Mouse (Mus musculus): Measurements from ENCODE around the gene 2210408I21Rik. TPM values are rescaled to one million over a fixed set of nuclear protein-coding genes. Genes with fewer than 3 reads are reported as not detected.

Gene 2210408I21Rik
- total and polyA plus RNA-seq, 2 experiments from 2014 or later: 9.9 to 15.8 TPM

DNA sequence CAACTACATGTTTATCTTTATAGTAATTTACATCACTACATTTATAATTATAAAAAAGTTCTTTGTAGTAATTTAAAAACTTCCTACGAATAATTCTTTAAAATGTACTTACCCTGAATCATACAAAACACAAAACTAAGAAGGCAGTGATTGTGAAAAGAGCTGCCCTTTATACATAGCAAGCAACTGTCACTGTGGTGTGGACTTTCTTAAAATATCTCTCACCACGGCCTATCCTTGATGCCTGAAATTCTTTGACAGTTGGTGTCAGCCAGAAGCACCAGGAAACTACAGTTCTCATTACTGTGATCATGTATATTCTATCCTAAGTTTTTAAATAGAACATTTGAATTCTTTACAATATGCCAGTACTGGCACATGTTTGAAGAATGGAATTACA lies 4.2 kb upstream of the 2210408I21Rik start:
- DNase-seq (ENCODE audit: low spot score) (no peak), ATAC-seq (ENCODE audit: low FRiP score) (no peak)
- no peaks in the 10 kb centered on the region for H3K36me3 ChIP-seq (ENCODE audit: insufficient read depth, low read length)
- no peak for TF ChIP-seq CTCF (IDR thresholded peaks at IDR 0.05)
- H3K9me3 ChIP-seq (ENCODE audit: low read length): no peaks in the 10 kb centered on the region
- no peak overlapping the region for H3K27ac ChIP-seq (ENCODE audit: low read depth, low read length)
- no peaks in the 10 kb centered on the region for H3K27me3 ChIP-seq (ENCODE audit: insufficient read depth, low read length)
- H3K4me2 ChIP-seq (ENCODE audit: low read depth, low read length, poor library complexity, severe bottlenecking): no peak overlapping the region
- H3K9ac ChIP-seq (replicated peaks; ENCODE audit: low read length, poor library complexity, severe bottlenecking): no peak overlapping the region
- 0 out of 2 replicates have a peak, but pooled peaks cover under 1% of the 10 kb centered on the region for H3K4me1 ChIP-seq (ENCODE audit: insufficient read depth, low read length)
- WGBS: 95% methylated on average over 2 of the region's 2 CpGs
- H3K4me3 ChIP-seq (ENCODE audit: low read depth, low read length): no peak overlapping the region

DNA sequence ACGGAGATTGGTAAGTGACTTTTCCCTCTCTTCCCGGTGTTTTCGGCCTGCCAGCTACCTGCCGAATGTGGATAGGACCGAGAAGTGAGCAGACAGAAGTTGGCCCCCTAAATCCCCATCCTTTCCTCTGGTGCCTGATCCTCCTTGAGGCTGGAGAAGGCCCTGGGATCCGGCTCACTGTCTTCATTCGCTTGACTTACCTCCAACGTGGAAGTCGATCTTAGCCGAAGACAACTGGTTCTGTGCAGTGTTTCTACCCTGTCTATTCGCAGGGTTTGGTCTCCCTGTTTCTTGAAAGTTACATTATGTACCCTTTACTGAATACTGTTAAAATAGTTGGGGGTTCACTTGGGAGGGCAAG lies 261 bp downstream of the 2210408I21Rik start:
- Histone ChIP-seq H3K27me3 (ENCODE audit: insufficient read depth, low read length) (no peaks in the 10 kb centered on the region), H3K9me3 (ENCODE audit: low read length) (no peaks in the 10 kb centered on the region), H3K36me3 (ENCODE audit: insufficient read depth, low read length) (no peaks in the 10 kb centered on the region), H3K4me1 (ENCODE audit: insufficient read depth, low read length) (0 out of 2 replicates have a peak, but pooled peaks cover 4% of the 10 kb centered on the region), H3K27ac (ENCODE audit: low read depth, low read length) (peak overlapping the region; percentile 92), H3K4me3 (ENCODE audit: low read depth, low read length) (peak overlapping the region; percentile 98), H3K4me2 (ENCODE audit: low read depth, low read length, poor library complexity, severe bottlenecking) (peak overlapping the region; percentile 53), H3K9ac (replicated peaks; ENCODE audit: low read length, poor library complexity, severe bottlenecking) (peak overlapping the region; percentile 63)
- TF ChIP-seq CTCF (IDR thresholded peaks at IDR 0.05): no peak
- 0% methylated on average over 11 of the region's 11 CpGs for WGBS
- DNase-seq (ENCODE audit: low spot score): no peak
- peak; percentile 65 for ATAC-seq (ENCODE audit: low FRiP score)

DNA sequence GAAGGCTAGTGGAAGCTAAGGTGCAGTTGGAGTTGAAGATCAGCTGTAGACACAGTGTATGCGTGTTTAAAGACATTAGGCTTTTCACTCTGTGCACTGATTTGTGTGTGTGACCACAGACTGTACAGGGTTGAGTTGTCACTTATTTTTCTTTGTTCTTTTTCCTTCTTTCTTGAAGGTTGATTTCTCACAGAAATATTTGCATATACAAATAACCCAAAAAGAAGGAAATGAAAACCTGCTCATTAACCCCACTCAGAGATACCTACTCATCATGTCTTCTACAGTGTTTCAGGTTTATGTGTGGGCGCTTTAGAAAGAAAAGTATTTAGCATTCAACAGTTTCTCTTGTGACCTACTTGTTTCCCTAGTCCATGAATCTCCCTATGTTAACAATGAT lies 5.5 kb downstream of the 2210408I21Rik start:
- Histone ChIP-seq H3K9me3 (ENCODE audit: low read length) (no peaks in the 10 kb centered on the region), H3K4me2 (ENCODE audit: low read depth, low read length, poor library complexity, severe bottlenecking) (no peak overlapping the region), H3K27ac (ENCODE audit: low read depth, low read length) (no peak overlapping the region), H3K9ac (replicated peaks; ENCODE audit: low read length, poor library complexity, severe bottlenecking) (no peak overlapping the region), H3K36me3 (ENCODE audit: insufficient read depth, low read length) (no peaks in the 10 kb centered on the region), H3K4me1 (ENCODE audit: insufficient read depth, low read length) (0 out of 2 replicates have a peak, but pooled peaks cover 4% of the 10 kb centered on the region), H3K4me3 (ENCODE audit: low read depth, low read length) (no peak overlapping the region), H3K27me3 (ENCODE audit: insufficient read depth, low read length) (no peaks in the 10 kb centered on the region)
- DNase-seq (ENCODE audit: low spot score) (no peak), ATAC-seq (ENCODE audit: low FRiP score) (no peak)
- 90% methylated on average over 2 of the region's 2 CpGs for WGBS
- TF ChIP-seq CTCF (IDR thresholded peaks at IDR 0.05): no peak

DNA sequence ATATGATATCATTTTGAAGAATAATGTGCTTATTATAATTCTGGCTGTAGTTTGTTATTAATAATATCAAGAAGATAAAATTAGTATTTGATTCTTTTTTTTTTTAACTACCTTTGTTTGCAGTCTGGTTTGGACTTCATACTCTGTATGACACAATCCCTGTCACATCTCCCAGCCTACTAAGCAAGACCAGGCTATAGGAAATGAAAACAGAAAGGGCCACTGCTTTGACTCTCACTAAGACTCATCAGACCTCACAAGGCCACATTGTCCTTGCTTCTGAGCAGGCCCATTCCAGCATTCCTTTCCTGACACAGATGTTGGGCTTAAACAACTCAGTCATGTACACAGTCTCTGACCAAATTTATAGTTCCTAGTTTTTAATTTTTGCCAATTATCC lies 42.6 kb downstream of the 2210408I21Rik start:
- Histone ChIP-seq H3K4me2 (ENCODE audit: low read depth, low read length, poor library complexity, severe bottlenecking) (no peak overlapping the region), H3K4me1 (ENCODE audit: insufficient read depth, low read length) (no peaks in the 10 kb centered on the region), H3K27ac (ENCODE audit: low read depth, low read length) (no peak overlapping the region), H3K4me3 (ENCODE audit: low read depth, low read length) (no peak overlapping the region), H3K9ac (replicated peaks; ENCODE audit: low read length, poor library complexity, severe bottlenecking) (no peak overlapping the region), H3K9me3 (ENCODE audit: low read length) (no peaks in the 10 kb centered on the region), H3K36me3 (ENCODE audit: insufficient read depth, low read length) (no peaks in the 10 kb centered on the region), H3K27me3 (ENCODE audit: insufficient read depth, low read length) (no peaks in the 10 kb centered on the region)
- no peak for TF ChIP-seq CTCF (IDR thresholded peaks at IDR 0.05)
- no peak for DNase-seq (ENCODE audit: low spot score)
- no peak for ATAC-seq (ENCODE audit: low FRiP score)

DNA sequence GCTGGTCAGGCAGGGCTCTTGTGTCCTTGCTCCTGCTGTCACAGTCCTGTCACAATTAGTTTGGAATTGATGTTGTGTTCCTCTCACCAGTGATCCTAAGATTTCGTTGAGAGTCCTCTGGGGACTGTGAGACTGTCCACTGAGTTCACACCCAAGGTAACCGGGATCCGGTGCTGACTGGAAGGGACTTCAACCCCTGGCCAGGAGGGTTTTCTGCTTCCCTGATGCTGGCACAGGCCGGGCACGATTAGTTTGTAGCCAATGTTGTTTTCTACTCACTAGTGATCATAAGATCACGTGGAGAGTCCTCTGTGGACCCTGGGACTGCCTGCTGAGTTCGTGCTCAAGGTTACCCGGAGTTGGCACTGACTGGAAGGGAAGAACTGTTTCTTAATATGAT lies 55.3 kb downstream of the 2210408I21Rik start:
- no peak for TF ChIP-seq CTCF (IDR thresholded peaks at IDR 0.05)
- 90% methylated on average over 8 of the region's 8 CpGs for WGBS
- no peak overlapping the region for H3K9ac ChIP-seq (replicated peaks; ENCODE audit: low read length, poor library complexity, severe bottlenecking)

DNA sequence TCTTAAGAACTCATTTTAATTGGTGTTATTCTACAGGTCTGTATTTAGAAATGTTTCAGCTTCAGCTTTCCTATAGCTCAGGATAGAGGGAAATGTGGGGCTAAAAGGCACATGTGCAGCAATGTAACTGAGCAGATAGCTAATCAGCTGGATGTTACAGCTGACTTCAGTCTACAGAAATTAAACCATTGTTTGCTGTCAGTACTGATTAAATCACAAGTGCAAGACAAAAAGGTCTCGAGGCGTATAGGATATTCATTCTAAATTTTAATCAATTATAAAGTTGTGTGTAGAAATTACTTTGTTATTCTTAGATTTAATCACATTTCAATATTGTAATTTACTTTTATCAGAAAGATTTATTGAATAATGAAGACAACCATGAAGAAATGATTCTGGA lies 56.9 kb downstream of the 2210408I21Rik start:
- 77% methylated on average over 2 of the region's 2 CpGs for WGBS

More for the DNA sequence above, 55.3 kb downstream of the 2210408I21Rik start:
- Histone ChIP-seq H3K4me2 (ENCODE audit: low read depth, low read length, poor library complexity, severe bottlenecking) (no peak overlapping the region), H3K27me3 (ENCODE audit: insufficient read depth, low read length) (no peaks in the 10 kb centered on the region), H3K27ac (ENCODE audit: low read depth, low read length) (no peak overlapping the region), H3K4me3 (ENCODE audit: low read depth, low read length) (no peak overlapping the region), H3K4me1 (ENCODE audit: insufficient read depth, low read length) (no peaks in the 10 kb centered on the region), H3K36me3 (ENCODE audit: insufficient read depth, low read length) (no peaks in the 10 kb centered on the region), H3K9me3 (ENCODE audit: low read length) (no peaks in the 10 kb centered on the region)
- ATAC-seq (ENCODE audit: low FRiP score): no peak
- no peak for DNase-seq (ENCODE audit: low spot score)

More for the DNA sequence above, 56.9 kb downstream of the 2210408I21Rik start:
- no peaks in the 10 kb centered on the region for H3K9me3 ChIP-seq (ENCODE audit: low read length)
- no peaks in the 10 kb centered on the region for H3K36me3 ChIP-seq (ENCODE audit: insufficient read depth, low read length)
- H3K9ac ChIP-seq (replicated peaks; ENCODE audit: low read length, poor library complexity, severe bottlenecking): no peak overlapping the region
- no peaks in the 10 kb centered on the region for H3K27me3 ChIP-seq (ENCODE audit: insufficient read depth, low read length)
- no peak overlapping the region for H3K4me3 ChIP-seq (ENCODE audit: low read depth, low read length)
- no peak for DNase-seq (ENCODE audit: low spot score)
- no peak overlapping the region for H3K27ac ChIP-seq (ENCODE audit: low read depth, low read length)
- H3K4me1 ChIP-seq (ENCODE audit: insufficient read depth, low read length): no peaks in the 10 kb centered on the region
- no peak overlapping the region for H3K4me2 ChIP-seq (ENCODE audit: low read depth, low read length, poor library complexity, severe bottlenecking)
- no peak for ATAC-seq (ENCODE audit: low FRiP score)
- TF ChIP-seq CTCF (IDR thresholded peaks at IDR 0.05): no peak

Data from midbrain, postnatal 0 days (tissue).